Mouse (Mus musculus) liver, adult (tissue): ENCODE data around the gene Adgrv1.

Experiments
- GATA4 ChIP-seq: IDR thresholded peaks from 2 replicates; pipeline ENCODE4 v1.6.1; 2014; ENCODE audit warnings: mild to moderate bottlenecking, low read length; ENCODE audit not compliant: insufficient replicate concordance

Gene Adgrv1

GRCm38 (mm10) chr13:81270396-81270795, 362.6 kb downstream of the Adgrv1 start:
- no peak for TF ChIP-seq GATA4

- no peak for TF ChIP-seq GATA4
Observed at GRCm38 (mm10) chr13:81269056-81269455, 363.9 kb downstream of the Adgrv1 start.

GRCm38 (mm10) chr13:81264465-81264864, 368.5 kb downstream of the Adgrv1 start:
- TF ChIP-seq GATA4, result no peak

GRCm38 (mm10) chr13:81241181-81241580, 391.8 kb downstream of the Adgrv1 start:
- TF ChIP-seq GATA4, result no peak

- no peak for TF ChIP-seq GATA4
Observed at GRCm38 (mm10) chr13:81239836-81240235, 393.1 kb downstream of the Adgrv1 start.

GRCm38 (mm10) chr13:81239427-81239826, 393.5 kb downstream of the Adgrv1 start:
- no peak for TF ChIP-seq GATA4

- TF ChIP-seq GATA4, result no peak
Observed at GRCm38 (mm10) chr13:81238855-81239254, 394.1 kb downstream of the Adgrv1 start.

GRCm38 (mm10) chr13:81237947-81238346, 395.0 kb downstream of the Adgrv1 start:
- TF ChIP-seq GATA4, result no peak

- no peak for TF ChIP-seq GATA4
Observed at GRCm38 (mm10) chr13:81236758-81237395, 396.1 kb downstream of the Adgrv1 start.

- no peak for TF ChIP-seq GATA4
Observed at GRCm38 (mm10) chr13:81234031-81234430, 398.9 kb downstream of the Adgrv1 start.

- TF ChIP-seq GATA4, result no peak
Observed at GRCm38 (mm10) chr13:81232839-81233238, 400.1 kb downstream of the Adgrv1 start.

GRCm38 (mm10) chr13:81230161-81230560, 402.8 kb downstream of the Adgrv1 start:
- peak; percentile 56; the same call in 1 of the 2 replicates for TF ChIP-seq GATA4

GRCm38 (mm10) chr13:81223768-81224167, 409.2 kb downstream of the Adgrv1 start:
- TF ChIP-seq GATA4, result no peak

GRCm38 (mm10) chr13:81222377-81222776, 410.6 kb downstream of the Adgrv1 start:
- TF ChIP-seq GATA4, result no peak

- TF ChIP-seq GATA4, result no peak
Observed at GRCm38 (mm10) chr13:81211436-81211835, 421.5 kb downstream of the Adgrv1 start.

GRCm38 (mm10) chr13:81210516-81210915, 422.4 kb downstream of the Adgrv1 start:
- TF ChIP-seq GATA4, result no peak

- TF ChIP-seq GATA4, result no peak
Observed at GRCm38 (mm10) chr13:81209815-81210214, 423.1 kb downstream of the Adgrv1 start.
